Mouse (Mus musculus) kidney, embryonic 14.5 days (tissue): Measurements from ENCODE around the gene Men1. TPM values are rescaled to one million over a fixed set of nuclear protein-coding genes. Genes with fewer than 3 reads are reported as not detected.
A peak's percentile ranks its signal among the peaks of the same experiment; 100 is the strongest.

Experiments used
- ATAC-seq: fragments of 200-750 bp; cut with Nextera tagmentation; 2 replicates; pipeline ENCODE4 v1.8.0; 2017; ENCODE audit warnings: moderate number of reproducible peaks, mild to moderate bottlenecking, moderate TSS enrichment, moderate library complexity; ENCODE audit not compliant: low FRiP score, low TSS enrichment
- H3K27ac ChIP-seq: fragments of 300-500 bp; sonication (generic); 2 replicates; pipeline ENCODE4 v1.5.1; 2014; ENCODE audit warnings: low read depth, mild to moderate bottlenecking, low read length, moderate library complexity, mixed read lengths
- H3K27me3 ChIP-seq: fragments of 300-500 bp; sonication (generic); 2 replicates; pipeline ENCODE4 v1.6.1; 2014; ENCODE audit warnings: mild to moderate bottlenecking, low read length; ENCODE audit not compliant: control insufficient read depth, insufficient read depth
- H3K36me3 ChIP-seq: fragments of 300-500 bp; sonication (generic); 2 replicates; pipeline ENCODE4 v1.6.1; 2014; ENCODE audit warnings: low read length, mixed read lengths; ENCODE audit not compliant: control insufficient read depth, insufficient read depth
- H3K4me1 ChIP-seq: fragments of 300-500 bp; sonication (generic); 2 replicates; pipeline ENCODE4 v1.6.1; 2014; ENCODE audit warnings: low read length, mixed read lengths; ENCODE audit not compliant: control insufficient read depth, insufficient read depth
- H3K4me2 ChIP-seq: fragments of 300-500 bp; sonication (generic); replicated peaks from 2 replicates; pipeline ENCODE4 v1.6.1; 2014; ENCODE audit warnings: low read depth, mild to moderate bottlenecking, low read length
- H3K4me3 ChIP-seq: fragments of 300-500 bp; sonication (generic); 2 replicates; pipeline ENCODE4 v1.5.1; 2014; ENCODE audit warnings: mild to moderate bottlenecking, low read length
- H3K9ac ChIP-seq: fragments of 300-500 bp; sonication (generic); 2 replicates; pipeline ENCODE4 v1.6.1; 2014; ENCODE audit warnings: low read depth, mild to moderate bottlenecking, low read length, moderate library complexity
- H3K9me3 ChIP-seq: fragments of 300-500 bp; sonication (generic); 2 replicates; pipeline ENCODE4 v1.6.1; 2016; ENCODE audit warnings: low read length; ENCODE audit not compliant: control insufficient read depth
- WGBS: fragments of 180-500 bp; shearing (Covaris S2); extraction: QIAGEN DNeasy Blood & Tissue Kit; methylation state at CpG from one replicate; pipeline ENCODE4 v1.1.7; 2014; 5-methylcytosine and 5-hydroxymethylcytosine counted together
- polyA plus RNA-seq: library from polyadenylated mRNA; unstranded; fragments of >200 nt; fragmentation: Nextera tagmentation; extraction: Ambion mirVana; gene quantifications from 2 replicates; pipeline ENCODE4 v1.2.1, GENCODE M21; 2014

Gene Men1
- polyA plus RNA-seq, 1 experiment from 2014 or later: 49.1 TPM

DNA sequence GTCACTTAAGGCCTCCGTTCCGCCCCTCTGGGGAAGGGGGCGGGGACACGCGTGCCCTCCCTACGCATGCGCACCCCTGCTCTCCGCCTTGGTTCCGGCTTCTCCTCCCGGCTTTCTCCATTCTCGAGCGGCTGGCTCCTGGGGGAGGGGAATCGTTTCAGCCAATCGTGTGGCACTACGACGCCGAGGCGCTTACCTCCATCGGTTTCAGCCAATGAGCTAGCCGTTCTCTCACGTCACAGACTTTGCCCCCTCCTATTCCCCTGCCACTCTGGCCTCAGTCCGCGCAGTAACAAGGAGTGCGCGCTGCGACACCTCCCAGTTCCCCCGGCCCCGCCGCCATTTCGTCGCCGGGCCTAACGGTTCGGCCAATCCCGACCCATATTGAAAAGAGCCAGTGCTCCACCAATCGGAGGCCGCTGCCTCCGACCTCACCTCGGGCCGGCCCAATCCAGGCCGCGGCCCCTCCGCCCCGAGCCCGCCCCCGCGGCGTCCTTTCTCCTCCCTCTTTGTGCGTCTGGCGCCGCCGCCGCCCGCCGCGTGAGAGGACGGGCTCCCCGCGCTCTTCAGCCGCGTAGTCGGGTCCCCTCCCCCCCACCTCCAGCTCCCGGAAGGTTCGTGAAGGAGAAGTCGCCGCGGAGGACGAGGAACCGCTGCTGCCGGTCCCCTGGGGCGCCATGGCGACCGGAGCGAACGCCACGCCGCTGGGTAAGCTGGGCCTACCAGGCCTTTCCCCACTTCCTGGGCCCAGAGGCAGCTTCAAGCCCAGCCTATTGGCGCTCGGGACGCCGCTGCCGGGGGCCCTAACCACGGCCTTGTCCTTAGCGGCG lies 28.8 kb downstream of the Men1 start, which contains the start of gene Sf1:
TSS of gene Sf1 (plus strand) at position 280 of the 830 bp plus-strand sequence.
- Histone ChIP-seq H3K4me2 (peak within 1 kb of the TSS; percentile 85), H3K4me3 (peak within 1 kb of the TSS; percentile 99), H3K9ac (peak within 1 kb of the TSS; percentile 99), H3K4me1 (peaks cover 22% of the 10 kb centered on the region; the same call in 1 of the 2 replicates), H3K27ac (peak within 1 kb of the TSS; percentile 99), H3K9me3 (no peaks in the 10 kb centered on the region), H3K27me3 (no peaks in the 10 kb centered on the region), H3K36me3 (peaks cover 37% of the 10 kb centered on the region)
- under 1% methylated on average over 83 of the region's 85 CpGs for WGBS
- ATAC-seq: peak; percentile 98

DNA sequence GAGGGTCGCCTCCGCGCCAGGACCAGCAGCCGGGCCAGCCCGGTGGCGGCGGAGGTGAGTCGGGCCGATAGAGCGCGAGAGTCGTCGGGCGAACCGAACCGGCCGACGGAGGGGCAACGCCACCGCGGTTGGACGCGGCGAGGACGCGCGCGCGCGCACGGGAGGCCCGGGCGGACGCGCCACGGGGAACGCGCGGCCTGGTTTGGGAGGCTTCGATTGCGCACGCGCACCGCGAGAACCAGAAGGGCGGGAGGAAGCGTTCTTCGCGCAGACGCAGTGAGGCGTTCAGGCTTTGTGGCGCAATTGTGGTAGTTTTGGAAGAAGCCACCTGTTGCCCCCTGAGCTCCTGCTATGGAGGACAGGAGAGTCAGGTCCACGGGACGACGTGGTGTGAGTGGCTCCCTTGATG lies 29.5 kb downstream of the Men1 start:
- H3K36me3 ChIP-seq: peaks cover 44% of the 10 kb centered on the region

DNA sequence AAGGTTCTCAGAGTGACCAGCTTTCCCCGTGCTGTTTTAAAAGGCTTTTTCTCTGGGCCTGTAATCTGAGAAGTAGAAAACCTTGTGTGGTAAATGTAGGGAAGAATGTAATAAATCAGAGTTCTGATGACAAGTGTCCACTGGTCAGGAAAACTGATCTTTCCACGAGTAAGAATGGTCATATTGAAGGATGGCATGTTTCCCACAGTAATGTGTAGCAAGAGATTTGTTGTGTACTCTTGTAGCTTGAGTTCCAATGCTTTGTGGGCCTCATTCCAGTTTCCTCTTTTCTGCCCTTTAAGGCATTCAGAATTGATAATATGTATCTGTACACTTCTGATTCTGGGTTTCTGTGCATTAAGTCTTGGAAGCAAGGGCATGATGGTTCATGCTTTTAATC lies 30.1 kb downstream of the Men1 start:
- H3K4me2 ChIP-seq: peak overlapping the region; percentile 85
- H3K9ac ChIP-seq: peak overlapping the region; percentile 99
- no peaks in the 10 kb centered on the region for H3K9me3 ChIP-seq
- peaks cover 50% of the 10 kb centered on the region for H3K36me3 ChIP-seq
- peaks cover 22% of the 10 kb centered on the region; the same call in 1 of the 2 replicates for H3K4me1 ChIP-seq
- H3K4me3 ChIP-seq: peak overlapping the region; percentile 99
- H3K27me3 ChIP-seq: no peaks in the 10 kb centered on the region
- 0 out of 2 replicates have a peak overlapping the region, but pooled peaks have one; percentile 99 for H3K27ac ChIP-seq
- ATAC-seq: no peak
- 2% methylated on average over 2 of the region's 2 CpGs for WGBS

More for the DNA sequence above, 29.5 kb downstream of the Men1 start:
- H3K9ac ChIP-seq: peak overlapping the region; percentile 99
- WGBS: under 1% methylated on average over 46 of the region's 55 CpGs
- H3K4me3 ChIP-seq: peak overlapping the region; percentile 99
- peaks cover 22% of the 10 kb centered on the region; the same call in 1 of the 2 replicates for H3K4me1 ChIP-seq
- H3K27me3 ChIP-seq: no peaks in the 10 kb centered on the region
- H3K9me3 ChIP-seq: no peaks in the 10 kb centered on the region
- H3K4me2 ChIP-seq: peak overlapping the region; percentile 85
- ATAC-seq: 0 out of 2 replicates have a peak, but pooled peaks have one; percentile 7
- H3K27ac ChIP-seq: peak overlapping the region; percentile 99

DNA sequence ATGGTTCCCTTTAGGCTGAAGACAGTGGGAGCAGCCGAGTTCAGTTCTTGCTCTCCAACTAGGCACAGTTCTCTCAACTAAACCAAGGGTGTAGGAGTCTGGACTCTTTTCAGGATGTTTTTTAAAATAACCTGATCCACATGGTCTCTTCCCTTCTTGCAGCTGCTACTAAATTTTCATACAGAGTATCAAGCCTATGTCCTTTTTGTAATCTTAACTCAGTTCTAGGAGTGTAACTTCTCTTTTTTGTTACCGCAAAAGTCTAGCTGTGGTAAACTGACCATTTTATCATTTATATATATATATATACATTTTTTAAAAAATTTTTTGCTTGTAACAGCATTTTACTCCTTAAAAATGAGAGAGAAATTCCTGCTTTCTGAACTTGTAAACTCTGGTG lies 35.4 kb downstream of the Men1 start:
- peaks cover 14% of the 10 kb centered on the region; the same call in 1 of the 2 replicates for H3K4me1 ChIP-seq
- no peak overlapping the region for H3K27ac ChIP-seq
- peaks cover 98% of the 10 kb centered on the region for H3K36me3 ChIP-seq
- no peaks in the 10 kb centered on the region for H3K9me3 ChIP-seq
- H3K9ac ChIP-seq: no peak overlapping the region
- H3K4me2 ChIP-seq: no peak overlapping the region
- H3K27me3 ChIP-seq: no peaks in the 10 kb centered on the region
- no peak overlapping the region for H3K4me3 ChIP-seq
- whole genome bisulfite sequencing: 90% methylated on average over 2 of the region's 2 CpGs
- ATAC-seq: no peak

DNA sequence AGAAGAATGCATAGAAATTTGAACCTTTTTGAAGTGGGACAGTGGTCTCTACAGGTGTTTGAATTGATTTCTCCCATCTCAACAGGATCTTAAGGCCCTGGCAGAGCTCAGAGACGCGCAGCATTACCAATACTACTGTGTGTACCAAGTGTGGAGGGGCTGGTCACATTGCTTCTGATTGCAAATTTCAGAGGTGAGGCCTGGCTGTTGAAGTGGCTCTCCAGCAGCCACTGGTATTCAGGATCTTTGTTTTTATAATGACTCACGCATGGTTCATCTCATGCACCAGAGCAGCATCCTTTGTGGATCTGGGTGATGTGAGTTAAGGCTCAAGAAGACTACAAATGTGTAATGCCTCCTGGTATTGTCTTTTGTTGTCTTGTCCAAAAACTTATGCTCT lies 37.7 kb downstream of the Men1 start:
- Histone ChIP-seq H3K4me1 (peaks cover under 1% of the 10 kb centered on the region; the same call in 1 of the 2 replicates), H3K9ac (no peak overlapping the region), H3K4me2 (no peak overlapping the region), H3K27me3 (no peaks in the 10 kb centered on the region), H3K9me3 (no peaks in the 10 kb centered on the region), H3K27ac (no peak overlapping the region), H3K36me3 (peaks cover 100% of the 10 kb centered on the region), H3K4me3 (no peak overlapping the region)
- ATAC-seq: no peak
- 93% methylated on average over 3 of the region's 3 CpGs for WGBS

DNA sequence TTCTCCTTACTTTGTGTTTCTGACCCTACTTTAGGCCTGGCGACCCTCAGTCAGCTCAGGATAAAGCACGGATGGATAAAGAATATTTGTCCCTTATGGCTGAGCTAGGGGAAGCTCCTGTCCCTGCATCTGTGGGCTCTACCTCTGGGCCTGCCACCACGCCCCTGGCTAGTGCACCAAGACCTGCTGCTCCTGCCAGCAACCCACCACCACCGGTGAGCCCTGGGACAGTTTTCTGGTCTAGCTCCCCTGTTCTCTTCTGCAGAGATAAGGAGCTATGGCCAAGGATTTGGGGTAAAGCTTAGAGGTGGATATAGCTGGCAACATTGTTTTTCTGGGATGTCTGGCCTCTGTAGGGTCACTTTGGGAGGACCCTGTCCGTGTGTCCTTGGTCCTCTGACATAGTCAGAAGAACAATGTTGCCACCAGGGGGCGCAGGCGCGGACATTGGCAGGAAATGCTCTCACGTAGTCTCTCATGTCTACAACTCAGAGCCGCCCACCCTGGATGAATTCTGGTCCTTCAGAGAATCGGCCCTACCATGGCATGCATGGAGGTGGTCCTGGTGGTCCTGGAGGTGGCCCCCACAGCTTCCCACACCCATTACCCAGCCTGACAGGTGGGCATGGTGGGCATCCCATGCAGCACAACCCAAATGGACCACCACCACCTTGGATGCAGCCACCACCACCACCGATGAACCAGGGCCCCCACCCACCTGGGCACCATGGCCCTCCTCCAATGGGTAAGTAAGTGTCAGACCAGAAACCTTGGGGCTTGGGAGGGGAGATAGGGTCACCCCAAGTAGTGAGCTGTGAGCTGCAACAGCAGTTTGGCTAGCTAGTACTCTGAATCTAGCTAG lies 39.0 kb downstream of the Men1 start:
- WGBS: 66% methylated on average over 12 of the region's 12 CpGs
- Histone ChIP-seq H3K4me1 (no peaks in the 10 kb centered on the region), H3K9me3 (no peaks in the 10 kb centered on the region), H3K4me2 (no peak overlapping the region), H3K9ac (no peak overlapping the region), H3K27me3 (no peaks in the 10 kb centered on the region), H3K27ac (no peak overlapping the region), H3K4me3 (no peak overlapping the region), H3K36me3 (peaks cover 100% of the 10 kb centered on the region)
- ATAC-seq: peak; percentile 47

DNA sequence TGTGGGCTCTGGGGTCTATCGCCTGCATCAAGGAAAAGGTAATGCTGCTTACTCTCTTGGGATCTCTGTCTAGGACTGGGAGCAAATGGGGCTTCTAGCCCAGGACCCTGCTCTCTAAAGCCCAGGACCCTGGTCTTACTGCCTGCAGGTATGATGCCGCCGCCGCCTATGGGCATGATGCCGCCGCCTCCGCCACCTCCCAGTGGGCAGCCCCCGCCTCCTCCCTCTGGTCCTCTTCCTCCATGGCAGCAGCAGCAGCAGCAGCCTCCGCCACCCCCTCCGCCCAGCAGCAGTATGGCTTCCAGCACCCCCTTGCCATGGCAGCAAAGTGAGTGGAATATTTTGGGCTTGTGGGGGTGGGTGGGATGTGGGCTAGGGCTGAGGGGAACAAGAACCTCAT lies 39.8 kb downstream of the Men1 start:
- Histone ChIP-seq H3K27me3 (no peaks in the 10 kb centered on the region), H3K4me2 (no peak overlapping the region), H3K4me1 (no peaks in the 10 kb centered on the region), H3K36me3 (peaks cover 98% of the 10 kb centered on the region), H3K9ac (no peak overlapping the region), H3K9me3 (no peaks in the 10 kb centered on the region), H3K27ac (no peak overlapping the region), H3K4me3 (no peak overlapping the region)
- no peak for ATAC-seq
- 98% methylated on average over 9 of the region's 10 CpGs for WGBS

DNA sequence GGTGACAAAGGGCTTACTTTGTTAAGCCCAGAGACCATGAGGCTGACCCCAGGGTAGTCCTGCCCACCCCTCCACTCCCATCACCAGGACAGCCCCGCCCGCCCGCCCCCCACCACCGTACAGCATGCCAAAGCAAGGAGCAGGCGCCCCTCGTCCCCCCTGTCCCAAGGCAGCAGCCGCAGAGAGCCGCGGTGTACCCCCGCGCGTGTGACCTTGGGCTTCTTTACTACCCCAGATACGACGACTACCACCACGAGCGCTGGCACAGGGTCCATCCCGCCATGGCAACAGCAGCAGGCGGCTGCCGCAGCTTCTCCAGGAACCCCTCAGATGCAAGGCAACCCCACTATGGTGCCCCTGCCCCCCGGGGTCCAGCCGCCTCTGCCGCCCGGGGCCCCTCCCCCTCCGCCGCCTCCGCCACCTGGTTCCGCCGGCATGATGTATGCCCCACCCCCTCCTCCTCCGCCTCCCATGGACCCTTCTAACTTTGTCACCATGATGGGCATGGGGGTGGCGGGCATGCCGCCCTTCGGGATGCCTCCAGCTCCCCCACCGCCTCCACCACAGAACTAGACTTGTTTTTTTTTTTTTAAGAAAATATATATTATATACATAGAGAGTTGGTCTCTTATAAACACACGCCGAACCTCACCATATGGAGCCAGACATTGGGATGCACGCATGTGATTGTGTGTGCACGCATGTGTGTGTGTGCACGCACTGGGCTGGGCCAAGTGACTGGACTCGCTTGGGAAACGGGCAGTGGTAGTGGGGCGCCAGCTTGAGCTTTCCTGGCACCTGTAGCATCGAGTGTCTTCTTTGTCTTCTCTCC lies 40.9 kb downstream of the Men1 start:
- Histone ChIP-seq H3K36me3 (peaks cover 90% of the 10 kb centered on the region), H3K9ac (no peak overlapping the region), H3K9me3 (no peaks in the 10 kb centered on the region), H3K4me3 (no peak overlapping the region), H3K4me1 (no peaks in the 10 kb centered on the region), H3K27ac (no peak overlapping the region), H3K4me2 (no peak overlapping the region), H3K27me3 (no peaks in the 10 kb centered on the region)
- ATAC-seq: no peak
- 92% methylated on average over 37 of the region's 42 CpGs for WGBS
